Mouse (Mus musculus) myocyte (in vitro differentiated cells): ENCODE measurements around the gene Lamc2.

Source experiments
- CEBPB ChIP-seq: IDR thresholded peaks from 2 replicates; pipeline ENCODE4 v1.6.1; 2011; ENCODE audit warnings: mild to moderate bottlenecking, moderate library complexity; ENCODE audit not compliant: poor library complexity, insufficient read depth, severe bottlenecking
- E2F4 ChIP-seq: IDR thresholded peaks from one replicate; pipeline ENCODE4 v1.6.1; 2011; ENCODE audit warnings: mild to moderate bottlenecking, control low read depth, moderate library complexity; ENCODE audit not compliant: insufficient read depth
- MAX ChIP-seq: IDR thresholded peaks from one replicate; pipeline ENCODE4 v1.6.1; 2011; ENCODE audit warnings: low read depth, mild to moderate bottlenecking, control low read depth
- MYOD1 ChIP-seq, 3 experiments: IDR thresholded peaks; one replicate each; pipeline ENCODE4 v1.6.1; 2011; ENCODE audit warnings: control low read depth in 2 of 3, low read depth in 2 of 3, mild to moderate bottlenecking in 2 of 3, moderate library complexity in 1 of 3; ENCODE audit not compliant: insufficient read length in 2 of 3, control insufficient read depth in 1 of 3
- MYOG ChIP-seq, 3 experiments: IDR thresholded peaks; one replicate each; pipeline ENCODE4 v1.6.1; 2011; ENCODE audit warnings: control low read depth in 2 of 3, low read depth in 2 of 3, mild to moderate bottlenecking in 2 of 3; ENCODE audit not compliant: insufficient read length in 2 of 3, control insufficient read depth in 1 of 3, insufficient read depth in 1 of 3
- POLR2A ChIP-seq: IDR thresholded peaks from one replicate; pipeline ENCODE4 v1.6.1; 2011; ENCODE audit warnings: low read depth, mild to moderate bottlenecking, control low read depth, moderate library complexity; ENCODE audit not compliant: insufficient read length
- POLR2AphosphoS2 ChIP-seq: IDR thresholded peaks from one replicate; pipeline ENCODE4 v1.6.1; 2011; ENCODE audit warnings: low read depth, control low read depth; ENCODE audit not compliant: insufficient read length
- REST ChIP-seq: IDR thresholded peaks from one replicate; pipeline ENCODE4 v1.6.1; 2011; ENCODE audit warnings: mild to moderate bottlenecking, control low read depth, moderate library complexity; ENCODE audit not compliant: insufficient read depth, insufficient read length
- SRF ChIP-seq: IDR thresholded peaks from one replicate; pipeline ENCODE4 v1.6.1; 2011; ENCODE audit warnings: low read depth; ENCODE audit not compliant: control insufficient read depth, insufficient read length
- TCF12 ChIP-seq: IDR thresholded peaks from one replicate; pipeline ENCODE4 v1.6.1; 2011; ENCODE audit warnings: mild to moderate bottlenecking, control low read depth; ENCODE audit not compliant: poor library complexity, insufficient read depth, severe bottlenecking
- TCF3 ChIP-seq: IDR thresholded peaks from one replicate; pipeline ENCODE4 v1.6.1; 2011; ENCODE audit warnings: low read depth, control low read depth; ENCODE audit not compliant: insufficient read length
- USF1 ChIP-seq: IDR thresholded peaks from one replicate; pipeline ENCODE4 v1.6.1; 2011; ENCODE audit warnings: low read depth, mild to moderate bottlenecking, control low read depth, moderate library complexity

DNA sequence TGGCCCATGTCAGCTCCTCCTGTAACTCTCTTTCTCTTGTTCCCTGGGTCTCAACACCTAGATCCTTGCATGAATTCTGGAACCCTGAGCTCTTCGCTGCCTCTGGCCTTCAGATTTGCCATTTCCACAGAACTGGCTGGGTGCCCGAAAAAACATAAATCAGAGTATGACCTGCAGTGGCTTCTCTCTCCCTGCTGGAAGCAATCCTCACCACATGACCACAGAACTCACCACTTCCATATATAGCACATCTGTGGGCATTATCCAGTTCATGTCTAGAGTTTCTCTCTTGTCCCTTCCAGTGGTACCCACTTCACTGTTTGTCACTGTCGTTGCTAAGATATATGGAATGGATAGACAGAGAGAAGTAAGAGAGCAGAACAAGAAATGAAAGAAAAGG is 13.0 kb downstream of the Lamc2 start:
- TF ChIP-seq MAX (no peak), POLR2A (no peak), REST (no peak), CEBPB (no peak), USF1 (peak; percentile 74), TCF12 (no peak), MYOG (IDR thresholded peaks at IDR 0.05; ENCODE audit: control insufficient read depth in 1 of 3, insufficient read depth in 1 of 3, insufficient read length in 2 of 3, low read depth in 2 of 3) (no peak), E2F4 (no peak), POLR2AphosphoS2 (no peak), TCF3 (no peak), MYOD1 (IDR thresholded peaks at IDR 0.05; ENCODE audit: control insufficient read depth in 1 of 3, insufficient read length in 2 of 3, low read depth in 2 of 3) (no peak), SRF (peak; percentile 95)
